Mouse (Mus musculus): ENCODE measurements around the gene Rtn1.

DNA sequence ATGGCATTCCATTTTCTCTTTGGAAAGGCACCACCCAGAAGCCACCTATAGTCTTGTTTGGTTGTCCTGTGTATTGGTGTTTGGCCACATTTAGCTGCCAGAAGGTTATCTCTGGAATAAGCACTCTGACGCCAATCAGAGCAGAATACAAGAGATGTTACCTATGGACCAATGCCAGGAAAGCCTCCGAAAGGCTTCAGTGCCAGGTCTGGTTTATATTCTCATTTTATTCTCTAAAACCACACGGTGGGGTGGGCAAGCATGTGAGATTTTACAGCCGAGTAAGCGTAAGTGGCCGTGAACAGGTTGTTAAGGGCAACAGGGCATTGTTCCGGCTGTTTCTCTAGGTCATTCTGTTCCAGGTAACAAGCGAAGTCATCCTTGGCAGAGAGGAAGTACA, 60.3 kb downstream of the Rtn1 start:
- TF ChIP-seq CTCF (conservative IDR thresholded peaks at IDR 0.05; ENCODE audit: insufficient read depth, insufficient read length, low read depth, low read length) (no peak), POLR2A (IDR thresholded peaks at IDR 0.05; ENCODE audit: low read depth, low read length) (no peak)

Data from kidney, adult 2 months (tissue).